Mouse (Mus musculus): ENCODE measurements around the gene Zfp804a. TPM values are rescaled to one million over a fixed set of nuclear protein-coding genes. Genes with fewer than 3 reads are reported as not detected.

Gene Zfp804a
- 0.07 and 0.11 TPM in 2 replicates for polyA plus RNA-seq (2015; fragmentation: Nextera tagmentation; extraction: Ambion mirVana)

GRCm38 (mm10) chr2:82053185-82053891, at the start of gene Zfp804a:
TSS of gene Zfp804a (plus strand) at chr2:82053222.

All from urinary bladder, postnatal 0 days (tissue).